Mouse (Mus musculus): Measurements from ENCODE around the gene A630001G21Rik.

The A630001G21Rik gene

GRCm38 (mm10) chr1:85736355-85737184, 41.9 kb downstream of the A630001G21Rik start:
- peak; percentile 78 for DNase-seq (ENCODE audit: extremely low read depth, insufficient read length, low spot score)

GRCm38 (mm10) chr1:85735463-85736123, 42.9 kb downstream of the A630001G21Rik start:
- peak; percentile 66 for DNase-seq (ENCODE audit: extremely low read depth, insufficient read length, low spot score)

- DNase-seq (ENCODE audit: extremely low read depth, insufficient read length, low spot score): no peak
Observed at GRCm38 (mm10) chr1:85734511-85734910, 43.9 kb downstream of the A630001G21Rik start.

- DNase-seq (ENCODE audit: extremely low read depth, insufficient read length, low spot score): no peak
Observed at GRCm38 (mm10) chr1:85732581-85732980, 45.9 kb downstream of the A630001G21Rik start.

GRCm38 (mm10) chr1:85730471-85730870, 48.0 kb downstream of the A630001G21Rik start:
- DNase-seq (ENCODE audit: extremely low read depth, insufficient read length, low spot score): no peak

GRCm38 (mm10) chr1:85720220-85720893, 58.1 kb downstream of the A630001G21Rik start:
- no peak for DNase-seq (ENCODE audit: extremely low read depth, insufficient read length, low spot score)

GRCm38 (mm10) chr1:85719049-85719448, 59.4 kb downstream of the A630001G21Rik start:
- DNase-seq (ENCODE audit: extremely low read depth, insufficient read length, low spot score): no peak

- no peak for DNase-seq (ENCODE audit: extremely low read depth, insufficient read length, low spot score)
Observed at GRCm38 (mm10) chr1:85716447-85717027, 61.9 kb downstream of the A630001G21Rik start.

GRCm38 (mm10) chr1:85714501-85714900, 63.9 kb downstream of the A630001G21Rik start:
- DNase-seq (ENCODE audit: extremely low read depth, insufficient read length, low spot score): no peak

GRCm38 (mm10) chr1:85706754-85707153, 71.7 kb downstream of the A630001G21Rik start:
- DNase-seq (ENCODE audit: extremely low read depth, insufficient read length, low spot score): no peak

- no peak for DNase-seq (ENCODE audit: extremely low read depth, insufficient read length, low spot score)
Observed at GRCm38 (mm10) chr1:85705552-85705951, 72.9 kb downstream of the A630001G21Rik start.

- DNase-seq (ENCODE audit: extremely low read depth, insufficient read length, low spot score): peak; percentile 87
Observed at GRCm38 (mm10) chr1:85703245-85704186, 74.9 kb downstream of the A630001G21Rik start.

- DNase-seq (ENCODE audit: extremely low read depth, insufficient read length, low spot score): no peak
Observed at GRCm38 (mm10) chr1:85702531-85702930, 75.9 kb downstream of the A630001G21Rik start.

- DNase-seq (ENCODE audit: extremely low read depth, insufficient read length, low spot score): no peak
Observed at GRCm38 (mm10) chr1:85697721-85698493, 80.5 kb downstream of the A630001G21Rik start.

GRCm38 (mm10) chr1:85695646-85696045, 82.8 kb downstream of the A630001G21Rik start:
- DNase-seq (ENCODE audit: extremely low read depth, insufficient read length, low spot score): no peak

- no peak for DNase-seq (ENCODE audit: extremely low read depth, insufficient read length, low spot score)
Observed at GRCm38 (mm10) chr1:85693280-85693679, 85.2 kb downstream of the A630001G21Rik start.

GRCm38 (mm10) chr1:85692281-85692680, 86.2 kb downstream of the A630001G21Rik start:
- no peak for DNase-seq (ENCODE audit: extremely low read depth, insufficient read length, low spot score)

- no peak for DNase-seq (ENCODE audit: extremely low read depth, insufficient read length, low spot score)
Observed at GRCm38 (mm10) chr1:85690544-85690943, 87.9 kb downstream of the A630001G21Rik start.

- DNase-seq (ENCODE audit: extremely low read depth, insufficient read length, low spot score): no peak
Observed at GRCm38 (mm10) chr1:85687346-85687745, 91.1 kb downstream of the A630001G21Rik start.
